Mouse (Mus musculus) limb, embryonic 13.5 days (tissue): Measurements from ENCODE around the gene Ccl2. TPM values are rescaled to one million over a fixed set of nuclear protein-coding genes. Genes with fewer than 3 reads are reported as not detected.
A peak's percentile ranks its signal among the peaks of the same experiment; 100 is the strongest.

ENCODE experiments used
- ATAC-seq: fragments of 200-750 bp; cut with Nextera tagmentation; 2 replicates; pipeline ENCODE4 v1.8.0; 2017; ENCODE audit warnings: low read depth, moderate number of reproducible peaks, moderate TSS enrichment; ENCODE audit not compliant: low FRiP score
- H3K27ac ChIP-seq: fragments of 300-500 bp; sonication (generic); 2 replicates; pipeline ENCODE4 v1.5.1; 2015; ENCODE audit warnings: inconsistent platforms, mild to moderate bottlenecking, moderate library complexity
- H3K27me3 ChIP-seq: fragments of 300-500 bp; sonication (generic); 2 replicates; pipeline ENCODE4 v1.6.1; 2015; ENCODE audit warnings: mild to moderate bottlenecking, inconsistent platforms
- H3K36me3 ChIP-seq: fragments of 300-500 bp; sonication (generic); 2 replicates; pipeline ENCODE4 v1.6.1; 2015; ENCODE audit warnings: inconsistent platforms, mild to moderate bottlenecking, moderate library complexity
- H3K4me1 ChIP-seq: fragments of 300-500 bp; sonication (generic); 2 replicates; pipeline ENCODE4 v1.6.1; 2015; ENCODE audit warnings: inconsistent platforms
- H3K4me2 ChIP-seq: fragments of 300-500 bp; sonication (generic); replicated peaks from 2 replicates; pipeline ENCODE4 v1.6.1; 2015; ENCODE audit warnings: inconsistent platforms, mild to moderate bottlenecking, moderate library complexity
- H3K4me3 ChIP-seq: fragments of 300-500 bp; sonication (generic); 2 replicates; pipeline ENCODE4 v1.5.1; 2015; ENCODE audit warnings: moderate library complexity, mild to moderate bottlenecking, inconsistent platforms
- H3K9ac ChIP-seq: fragments of 300-500 bp; sonication (generic); 2 replicates; pipeline ENCODE4 v1.6.1; 2015; ENCODE audit warnings: mild to moderate bottlenecking, inconsistent platforms
- H3K9me3 ChIP-seq: fragments of 300-500 bp; sonication (generic); 2 replicates; pipeline ENCODE4 v1.6.1; 2016; ENCODE audit warnings: inconsistent platforms
- WGBS: fragments of 180-500 bp; shearing (Covaris S2); methylation state at CpG from one replicate; pipeline ENCODE4 v1.1.7; 2015; 5-methylcytosine and 5-hydroxymethylcytosine counted together
- polyA plus RNA-seq: library from polyadenylated mRNA; unstranded; fragments of >200 nt; fragmentation: Nextera tagmentation; extraction: Ambion mirVana; gene quantifications from 2 replicates; pipeline ENCODE4 v1.2.1, GENCODE M21; 2015

Gene Ccl2
- polyA plus RNA-seq, 1 experiment from 2014 or later = 5.2 TPM

GRCm38 (mm10) chr11:82038535-82038934 is 3.2 kb downstream of the Ccl2 start, which contains the start of gene Gm17268:
Gene Gm17268 (minus strand): TSS chr11:82038562.
- Histone ChIP-seq H3K4me2 (no peak within 1 kb of the TSS), H3K4me3 (no peak within 1 kb of the TSS), H3K27ac (no peak within 1 kb of the TSS), H3K4me1 (peaks cover 24% of the 10 kb centered on the region), H3K27me3 (peaks cover 17% of the 10 kb centered on the region; the same call in 1 of the 2 replicates), H3K9ac (no peak within 1 kb of the TSS), H3K9me3 (no peaks in the 10 kb centered on the region), H3K36me3 (no peaks in the 10 kb centered on the region)
- 23% methylated on average over 2 of the region's 2 CpGs for WGBS
- no peak for ATAC-seq

GRCm38 (mm10) chr11:82039132-82039660 is 3.8 kb downstream of the Ccl2 start:
- no peaks in the 10 kb centered on the region for H3K9me3 ChIP-seq
- H3K4me2 ChIP-seq = no peak overlapping the region
- H3K4me1 ChIP-seq = peaks cover 23% of the 10 kb centered on the region
- H3K27ac ChIP-seq = no peak overlapping the region
- H3K4me3 ChIP-seq = no peak overlapping the region
- no peak for ATAC-seq
- 61% methylated on average over 3 of the region's 3 CpGs for whole genome bisulfite sequencing
- H3K36me3 ChIP-seq = no peaks in the 10 kb centered on the region
- H3K27me3 ChIP-seq = peaks cover 17% of the 10 kb centered on the region; the same call in 1 of the 2 replicates
- H3K9ac ChIP-seq = no peak overlapping the region

DNA sequence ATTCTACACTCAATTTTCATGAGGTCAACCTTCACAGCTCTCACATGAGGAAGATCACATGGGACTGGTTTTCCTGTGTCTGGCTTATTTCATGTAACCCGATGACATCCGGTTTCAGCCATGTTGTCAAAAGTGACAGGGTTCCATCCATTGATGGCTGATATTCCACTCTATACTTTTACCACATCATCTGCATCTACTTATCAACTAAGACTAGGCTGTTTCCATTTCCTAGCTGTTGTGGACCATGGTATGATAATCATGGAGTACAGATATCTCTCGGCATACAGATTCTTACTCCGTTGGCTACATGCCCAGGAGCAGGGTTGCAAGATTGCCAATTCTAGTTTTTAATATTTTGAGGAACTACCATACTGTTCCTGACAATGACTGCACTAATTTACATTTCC is 6.3 kb downstream of the Ccl2 start:
- no peak overlapping the region for H3K9ac ChIP-seq
- H3K4me3 ChIP-seq = no peak overlapping the region
- peaks cover 12% of the 10 kb centered on the region; the same call in 1 of the 2 replicates for H3K27me3 ChIP-seq
- ATAC-seq = no peak
- WGBS = 81% methylated on average over 4 of the region's 4 CpGs
- H3K9me3 ChIP-seq = no peaks in the 10 kb centered on the region
- H3K36me3 ChIP-seq = no peaks in the 10 kb centered on the region
- peaks cover 10% of the 10 kb centered on the region; the same call in 1 of the 2 replicates for H3K4me1 ChIP-seq
- no peak overlapping the region for H3K27ac ChIP-seq
- H3K4me2 ChIP-seq = no peak overlapping the region

DNA sequence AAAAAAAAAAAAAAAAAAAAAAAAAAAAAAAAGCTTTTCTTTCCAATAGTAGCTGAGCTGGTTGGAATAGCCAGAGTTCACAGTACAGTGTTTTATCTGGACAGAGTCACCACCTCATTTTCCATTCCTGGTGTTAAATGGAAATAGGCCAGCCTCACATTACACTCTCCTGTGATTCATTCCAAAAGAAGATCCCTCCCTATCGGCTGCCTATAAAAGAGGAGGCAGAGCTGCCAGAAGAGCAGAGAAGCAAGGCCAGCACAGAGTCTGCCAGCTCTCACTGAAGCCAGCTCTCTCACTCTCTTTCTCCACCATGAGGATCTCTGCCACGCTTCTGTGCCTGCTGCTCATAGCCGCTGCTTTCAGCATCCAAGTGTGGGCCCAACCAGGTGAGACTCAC is 10.1 kb downstream of the Ccl2 start, which contains the start of gene Ccl7:
Gene Ccl7 (plus strand): TSS at position 242 of the 400 bp plus-strand sequence.
- peaks cover 4% of the 10 kb centered on the region; the same call in 1 of the 2 replicates for H3K4me1 ChIP-seq
- 65% methylated on average over 3 of the region's 3 CpGs for WGBS
- no peak within 1 kb of the TSS for H3K9ac ChIP-seq
- no peaks in the 10 kb centered on the region for H3K9me3 ChIP-seq
- H3K4me2 ChIP-seq = no peak within 1 kb of the TSS
- ATAC-seq = peak; percentile 32; the same call in 1 of the 2 replicates
- no peaks in the 10 kb centered on the region for H3K36me3 ChIP-seq
- H3K4me3 ChIP-seq = no peak within 1 kb of the TSS
- H3K27ac ChIP-seq = no peak within 1 kb of the TSS
- H3K27me3 ChIP-seq = no peaks in the 10 kb centered on the region

DNA sequence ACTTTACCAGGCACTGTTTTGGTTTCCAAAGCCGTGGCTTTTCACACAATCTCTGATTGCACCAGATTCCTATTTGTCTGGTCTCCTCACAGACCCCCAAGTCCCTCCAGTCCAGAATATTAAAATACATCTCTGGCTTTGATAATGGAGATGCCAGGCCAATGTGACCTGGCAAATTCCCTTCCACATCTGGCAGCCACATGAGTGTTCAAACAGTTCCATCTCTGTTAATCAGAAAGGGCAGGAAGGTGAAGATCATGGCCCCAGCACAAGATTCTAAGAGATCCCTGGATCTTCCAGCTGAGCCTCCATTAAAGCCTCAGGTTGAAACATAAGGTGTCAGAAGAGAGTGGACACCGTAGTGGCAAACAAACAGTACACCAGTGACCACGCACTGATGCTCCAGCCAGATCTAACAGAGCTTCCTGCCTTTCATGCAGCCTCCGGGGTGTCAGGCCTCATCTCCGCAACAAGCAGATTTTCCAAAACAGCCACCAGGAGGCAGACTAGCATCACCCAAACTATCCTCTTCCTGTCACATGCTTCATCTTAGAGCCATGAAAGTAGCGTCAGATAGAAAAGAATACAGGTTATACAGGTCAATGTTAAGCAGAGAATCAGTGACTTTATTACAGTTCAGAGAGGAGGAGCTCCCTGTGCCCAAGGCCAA is 12.5 kb downstream of the Ccl2 start:
- no peak overlapping the region for H3K4me2 ChIP-seq
- H3K4me3 ChIP-seq = no peak overlapping the region
- H3K9me3 ChIP-seq = no peaks in the 10 kb centered on the region
- no peak overlapping the region for H3K27ac ChIP-seq
- ATAC-seq = no peak
- WGBS = 25% methylated on average over 6 of the region's 6 CpGs
- H3K4me1 ChIP-seq = peaks cover 4% of the 10 kb centered on the region; the same call in 1 of the 2 replicates
- no peaks in the 10 kb centered on the region for H3K27me3 ChIP-seq
- no peaks in the 10 kb centered on the region for H3K36me3 ChIP-seq
- no peak overlapping the region for H3K9ac ChIP-seq

DNA sequence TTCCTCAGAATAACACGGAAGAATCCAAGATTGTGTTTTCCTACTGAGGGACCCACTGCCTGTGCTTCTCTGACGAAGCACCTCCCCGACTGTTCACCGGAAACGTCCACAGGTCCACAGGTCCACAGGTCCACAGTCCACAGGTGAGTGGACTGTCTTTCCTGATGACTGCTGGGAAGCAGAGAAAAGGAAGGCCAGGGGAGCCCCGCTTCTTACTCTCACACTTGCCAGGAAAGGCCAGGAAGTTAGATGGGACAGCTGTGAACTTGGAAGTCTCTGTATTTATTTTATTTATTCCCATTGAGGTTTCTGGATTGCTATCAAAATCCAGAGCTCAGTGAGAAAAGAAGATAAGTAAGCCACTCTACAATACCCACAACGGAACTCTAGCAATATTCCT is 18.5 kb downstream of the Ccl2 start:
- no peaks in the 10 kb centered on the region for H3K9me3 ChIP-seq
- H3K27ac ChIP-seq = no peak overlapping the region
- H3K36me3 ChIP-seq = no peaks in the 10 kb centered on the region
- H3K4me1 ChIP-seq = no peaks in the 10 kb centered on the region
- no peak overlapping the region for H3K4me2 ChIP-seq
- ATAC-seq = no peak
- no peaks in the 10 kb centered on the region for H3K27me3 ChIP-seq
- H3K4me3 ChIP-seq = no peak overlapping the region
- no peak overlapping the region for H3K9ac ChIP-seq
- WGBS = 90% methylated on average over 7 of the region's 7 CpGs

- Histone ChIP-seq H3K4me2 (no peak within 1 kb of the TSS), H3K9ac (no peak within 1 kb of the TSS), H3K9me3 (no peaks in the 10 kb centered on the region), H3K27me3 (no peaks in the 10 kb centered on the region), H3K36me3 (no peaks in the 10 kb centered on the region), H3K4me3 (no peak within 1 kb of the TSS), H3K27ac (no peak within 1 kb of the TSS), H3K4me1 (no peaks in the 10 kb centered on the region)
- ATAC-seq = no peak
- WGBS = 78% methylated on average over 6 of the region's 6 CpGs
These were observed 22.3 kb downstream of the Ccl2 start, which contains the start of gene Ccl11 for GRCm38 (mm10) chr11:82057646-82058045. Gene Ccl11 (plus strand): TSS chr11:82057823.

- H3K4me2 ChIP-seq = no peak overlapping the region
- no peaks in the 10 kb centered on the region for H3K27me3 ChIP-seq
- no peaks in the 10 kb centered on the region for H3K4me1 ChIP-seq
- no peaks in the 10 kb centered on the region for H3K36me3 ChIP-seq
- WGBS = 53% methylated on average over 3 of the region's 3 CpGs
- H3K27ac ChIP-seq = no peak overlapping the region
- H3K4me3 ChIP-seq = no peak overlapping the region
- H3K9me3 ChIP-seq = no peaks in the 10 kb centered on the region
- H3K9ac ChIP-seq = no peak overlapping the region
- no peak for ATAC-seq
These were observed 26.9 kb downstream of the Ccl2 start for GRCm38 (mm10) chr11:82062226-82062625.

DNA sequence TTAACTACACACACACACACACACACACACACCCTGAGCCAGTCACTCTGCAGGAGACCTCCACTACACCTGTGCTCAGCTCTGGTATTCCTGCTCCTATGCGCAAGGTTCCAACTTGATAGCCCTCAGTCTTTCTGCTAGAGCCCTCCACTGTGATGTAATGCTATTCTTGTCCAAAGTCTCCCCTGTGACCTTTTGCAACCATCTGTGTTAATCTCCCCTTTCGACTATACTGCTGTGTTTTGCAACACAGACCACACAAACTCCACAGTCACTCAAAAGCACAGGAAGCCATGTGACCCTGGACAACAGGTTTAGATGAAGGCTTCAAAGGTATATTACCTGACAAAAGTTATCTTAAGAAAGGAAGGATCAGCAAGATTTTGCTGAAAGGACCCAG is 28.1 kb downstream of the Ccl2 start:
- no peak overlapping the region for H3K27ac ChIP-seq
- H3K27me3 ChIP-seq = no peaks in the 10 kb centered on the region
- H3K36me3 ChIP-seq = no peaks in the 10 kb centered on the region
- 77% methylated on average over 2 of the region's 2 CpGs for whole genome bisulfite sequencing
- ATAC-seq = no peak
- H3K9ac ChIP-seq = no peak overlapping the region
- H3K4me3 ChIP-seq = no peak overlapping the region
- H3K9me3 ChIP-seq = no peaks in the 10 kb centered on the region
- no peaks in the 10 kb centered on the region for H3K4me1 ChIP-seq
- no peak overlapping the region for H3K4me2 ChIP-seq

GRCm38 (mm10) chr11:82066953-82067571 is 31.7 kb downstream of the Ccl2 start:
- H3K9ac ChIP-seq = no peak overlapping the region
- no peaks in the 10 kb centered on the region for H3K4me1 ChIP-seq
- no peak overlapping the region for H3K27ac ChIP-seq
- H3K9me3 ChIP-seq = no peaks in the 10 kb centered on the region
- no peak overlapping the region for H3K4me2 ChIP-seq
- no peaks in the 10 kb centered on the region for H3K27me3 ChIP-seq
- H3K36me3 ChIP-seq = no peaks in the 10 kb centered on the region
- ATAC-seq = no peak
- 79% methylated on average over 7 of the region's 7 CpGs for WGBS
- H3K4me3 ChIP-seq = no peak overlapping the region

- ATAC-seq = no peak
- Histone ChIP-seq H3K27ac (no peak overlapping the region), H3K36me3 (no peaks in the 10 kb centered on the region), H3K27me3 (no peaks in the 10 kb centered on the region), H3K4me2 (no peak overlapping the region), H3K9ac (no peak overlapping the region), H3K4me3 (no peak overlapping the region), H3K4me1 (no peaks in the 10 kb centered on the region), H3K9me3 (no peaks in the 10 kb centered on the region)
- 89% methylated on average over 3 of the region's 3 CpGs for WGBS
These were observed 35.7 kb downstream of the Ccl2 start for GRCm38 (mm10) chr11:82071076-82071475.

- H3K9ac ChIP-seq = no peak overlapping the region
- 76% methylated on average over 1 of the region's 1 CpGs for WGBS
- no peaks in the 10 kb centered on the region for H3K9me3 ChIP-seq
- H3K4me2 ChIP-seq = no peak overlapping the region
- H3K27ac ChIP-seq = no peak overlapping the region
- no peaks in the 10 kb centered on the region for H3K4me1 ChIP-seq
- no peaks in the 10 kb centered on the region for H3K36me3 ChIP-seq
- no peak for ATAC-seq
- no peak overlapping the region for H3K4me3 ChIP-seq
- no peaks in the 10 kb centered on the region for H3K27me3 ChIP-seq
These were observed 37.0 kb downstream of the Ccl2 start for GRCm38 (mm10) chr11:82072374-82072773.
